Mouse (Mus musculus): ENCODE results near the gene Plxnb2. TPM values are rescaled to one million over a fixed set of nuclear protein-coding genes. Genes with fewer than 3 reads are reported as not detected.

Gene Plxnb2
- total RNA-seq, 1 experiment from 2014 or later, result 145 TPM

GRCm38 (mm10) chr15:89161397-89161796, 19.2 kb downstream of the Plxnb2 start:
- no peak for ATAC-seq (replicated peaks; ENCODE audit: insufficient number of reproducible peaks, low FRiP score, low TSS enrichment, poor library complexity, severe bottlenecking)

GRCm38 (mm10) chr15:89158516-89158915, 22.1 kb downstream of the Plxnb2 start:
- no peak for ATAC-seq (replicated peaks; ENCODE audit: insufficient number of reproducible peaks, low FRiP score, low TSS enrichment, poor library complexity, severe bottlenecking)

GRCm38 (mm10) chr15:89157954-89158353, 22.6 kb downstream of the Plxnb2 start:
- ATAC-seq (replicated peaks; ENCODE audit: insufficient number of reproducible peaks, low FRiP score, low TSS enrichment, poor library complexity, severe bottlenecking), result peak; percentile 37; the same call in 1 of the 2 replicates

GRCm38 (mm10) chr15:89152312-89152711, 28.3 kb downstream of the Plxnb2 start:
- ATAC-seq (replicated peaks; ENCODE audit: insufficient number of reproducible peaks, low FRiP score, low TSS enrichment, poor library complexity, severe bottlenecking), result no peak

- no peak for ATAC-seq (replicated peaks; ENCODE audit: insufficient number of reproducible peaks, low FRiP score, low TSS enrichment, poor library complexity, severe bottlenecking)
Measured at GRCm38 (mm10) chr15:89150041-89150390, 30.6 kb downstream of the Plxnb2 start.

- ATAC-seq (replicated peaks; ENCODE audit: insufficient number of reproducible peaks, low FRiP score, low TSS enrichment, poor library complexity, severe bottlenecking), result no peak
Measured at GRCm38 (mm10) chr15:89149271-89150040, 31.1 kb downstream of the Plxnb2 start, which contains the start of gene Mapk11. Gene Mapk11 (minus strand): TSS chr15:89149628.

- no peak for ATAC-seq (replicated peaks; ENCODE audit: insufficient number of reproducible peaks, low FRiP score, low TSS enrichment, poor library complexity, severe bottlenecking)
Measured at GRCm38 (mm10) chr15:89148496-89149270, 31.9 kb downstream of the Plxnb2 start.

GRCm38 (mm10) chr15:89147895-89148294, 32.7 kb downstream of the Plxnb2 start:
- no peak for ATAC-seq (replicated peaks; ENCODE audit: insufficient number of reproducible peaks, low FRiP score, low TSS enrichment, poor library complexity, severe bottlenecking)

- ATAC-seq (replicated peaks; ENCODE audit: insufficient number of reproducible peaks, low FRiP score, low TSS enrichment, poor library complexity, severe bottlenecking), result no peak
Measured at GRCm38 (mm10) chr15:89147456-89147855, 33.1 kb downstream of the Plxnb2 start.

- no peak for ATAC-seq (replicated peaks; ENCODE audit: insufficient number of reproducible peaks, low FRiP score, low TSS enrichment, poor library complexity, severe bottlenecking)
Measured at GRCm38 (mm10) chr15:89147024-89147423, 33.6 kb downstream of the Plxnb2 start.

GRCm38 (mm10) chr15:89146537-89146936, 34.1 kb downstream of the Plxnb2 start:
- ATAC-seq (replicated peaks; ENCODE audit: insufficient number of reproducible peaks, low FRiP score, low TSS enrichment, poor library complexity, severe bottlenecking), result no peak

GRCm38 (mm10) chr15:89145813-89146350, 34.7 kb downstream of the Plxnb2 start:
- ATAC-seq (replicated peaks; ENCODE audit: insufficient number of reproducible peaks, low FRiP score, low TSS enrichment, poor library complexity, severe bottlenecking), result no peak

GRCm38 (mm10) chr15:89144965-89145364, 35.6 kb downstream of the Plxnb2 start:
- no peak for ATAC-seq (replicated peaks; ENCODE audit: insufficient number of reproducible peaks, low FRiP score, low TSS enrichment, poor library complexity, severe bottlenecking)

GRCm38 (mm10) chr15:89143134-89143533, 37.5 kb downstream of the Plxnb2 start:
- ATAC-seq (replicated peaks; ENCODE audit: insufficient number of reproducible peaks, low FRiP score, low TSS enrichment, poor library complexity, severe bottlenecking), result no peak

- no peak for ATAC-seq (replicated peaks; ENCODE audit: insufficient number of reproducible peaks, low FRiP score, low TSS enrichment, poor library complexity, severe bottlenecking)
Measured at GRCm38 (mm10) chr15:89141905-89142304, 38.7 kb downstream of the Plxnb2 start.

GRCm38 (mm10) chr15:89141443-89141842, 39.1 kb downstream of the Plxnb2 start:
- ATAC-seq (replicated peaks; ENCODE audit: insufficient number of reproducible peaks, low FRiP score, low TSS enrichment, poor library complexity, severe bottlenecking), result no peak

GRCm38 (mm10) chr15:89140659-89141252, 39.8 kb downstream of the Plxnb2 start, which contains the start of gene Mapk12:
Gene Mapk12 (minus strand): TSS chr15:89140703.
- no peak for ATAC-seq (replicated peaks; ENCODE audit: insufficient number of reproducible peaks, low FRiP score, low TSS enrichment, poor library complexity, severe bottlenecking)

- ATAC-seq (replicated peaks; ENCODE audit: insufficient number of reproducible peaks, low FRiP score, low TSS enrichment, poor library complexity, severe bottlenecking), result no peak
Measured at GRCm38 (mm10) chr15:89140048-89140658, 40.4 kb downstream of the Plxnb2 start.

GRCm38 (mm10) chr15:89138531-89138930, 42.1 kb downstream of the Plxnb2 start:
- no peak for ATAC-seq (replicated peaks; ENCODE audit: insufficient number of reproducible peaks, low FRiP score, low TSS enrichment, poor library complexity, severe bottlenecking)
